ENCODE assay signal across 8 mouse cellular contexts in genomic region chr17:57058891-57059485, GRCm38 (mm10). TPM values are rescaled to one million over a fixed set of nuclear protein-coding genes. Genes with fewer than 3 reads are reported as not detected.
DNase-seq lines count a peak whose midpoint lies in the region; ATAC-seq and TF ChIP-seq lines count a peak whose summit lies in the region.

Crb3 (plus strand) TSS chr17:57059105.

- H3K4me2 ChIP-seq in lung, embryonic 14.5 days = peak within 1 kb of the TSS; percentile 90

- peak within 1 kb of the TSS; percentile 82 for H3K4me3 ChIP-seq in spleen, adult 2 months (ENCODE audit: extremely low read depth, insufficient read depth, insufficient read length)
- H3K4me3 ChIP-seq in lung, embryonic 14.5 days (ENCODE audit: low read depth, low read length) = peak within 1 kb of the TSS; percentile 75

- WGBS in spleen, adult 2 months = 15% methylated on average over 19 of the region's 22 CpGs
- under 1% methylated on average over 18 of the region's 22 CpGs for WGBS in lung, embryonic 14.5 days

- H3K27ac ChIP-seq in spleen, adult 2 months (ENCODE audit: insufficient read depth, low read length) = no peak within 1 kb of the TSS
- peak within 1 kb of the TSS; percentile 46; the same call in 1 of the 2 replicates for H3K27ac ChIP-seq in lung, embryonic 14.5 days (ENCODE audit: low read depth)

- peaks cover 18% of the 10 kb centered on the region; the same call in 1 of the 2 replicates for H3K4me1 ChIP-seq in spleen, adult 2 months (ENCODE audit: control insufficient read depth, insufficient read depth, insufficient read length)
- H3K4me1 ChIP-seq in lung, embryonic 14.5 days (ENCODE audit: insufficient read depth) = no peaks in the 10 kb centered on the region

- H3K9ac ChIP-seq in lung, embryonic 14.5 days = peak within 1 kb of the TSS; percentile 64

- no peaks in the 10 kb centered on the region for H3K36me3 ChIP-seq in spleen, adult 2 months (ENCODE audit: control insufficient read depth, insufficient read depth, low read length)
- H3K36me3 ChIP-seq in lung, embryonic 14.5 days (ENCODE audit: insufficient read depth) = no peaks in the 10 kb centered on the region

- DNase-seq in spleen, adult 2 months (ENCODE audit: low read depth in 1 of 2, low spot score in 2 of 2) = no peak
- DNase-seq in spleen, postnatal 36 days (ENCODE audit: low spot score in 2 of 2) = no peak
- peak; percentile 66 to 74 for DNase-seq in cerebellum, postnatal 25 days
- DNase-seq in heart, adult 9 months (ENCODE audit: low spot score in 2 of 2) = peak; percentile 32 to 56
- DNase-seq in kidney, adult 9 months = peak; percentile 46
- DNase-seq in lung, embryonic 14.5 days = peak; percentile 24
- DNase-seq in right cerebral cortex, postnatal 14 days = peak; percentile 40
- no peak for DNase-seq in spleen, postnatal 4 days (ENCODE audit: low spot score in 2 of 2)

- 0 out of 2 replicates have a peak, but pooled peaks cover 2% of the 10 kb centered on the region for H3K27me3 ChIP-seq in spleen, adult 2 months (ENCODE audit: control insufficient read depth, insufficient read depth, low read length)
- peaks cover 25% of the 10 kb centered on the region for H3K27me3 ChIP-seq in lung, embryonic 14.5 days (ENCODE audit: insufficient read depth, low read length)

- peak; percentile 4; the same call in 1 of the 2 replicates for ATAC-seq in lung, embryonic 14.5 days (ENCODE audit: insufficient read depth)

- no peak for TF ChIP-seq CTCF in spleen, adult 2 months (IDR thresholded peaks at IDR 0.05; ENCODE audit: extremely low read depth, insufficient read depth, insufficient read length, insufficient replicate concordance)
- TF ChIP-seq CTCF in lung, embryonic 14.5 days (IDR thresholded peaks at IDR 0.05; ENCODE audit: low read depth) = no peak

- no peaks in the 10 kb centered on the region for H3K9me3 ChIP-seq in lung, embryonic 14.5 days (ENCODE audit: low read depth, low read length)

- no peak for TF ChIP-seq POLR2A in spleen, adult 2 months (IDR thresholded peaks at IDR 0.05; ENCODE audit: low read depth, low read length)

RNA-seq across cellular contexts. Expression of gene Crb3, which starts in this region (rescaled TPM):
- 6.3 and 6.8 TPM in 2 replicates for polyA plus RNA-seq in spleen, adult 2 months (2012; rRNA removed)
- polyA plus RNA-seq in lung, embryonic 14.5 days (2014; fragmentation: Nextera tagmentation; extraction: Ambion mirVana) = 38.6 and 41.3 TPM in 2 replicates

Comparison
In these comparisons a context has a peak if more than half of its experiments do, and no peak if none do; other contexts are left out.
1. DNase-seq: peak in cerebellum, postnatal 25 days (2 of 2), heart, adult 9 months (2 of 2), kidney, adult 9 months (single experiment), lung, embryonic 14.5 days (single experiment) and right cerebral cortex, postnatal 14 days (single experiment); none in spleen, adult 2 months (0 of 2), spleen, postnatal 36 days (0 of 2) and spleen, postnatal 4 days (0 of 2).